Mouse (Mus musculus): ENCODE measurements at regions not wholly inside any gene's neighbourhood (a gene's known extent, or its start where the extent isn't known, plus 50 kb on each side); places are given as distances from the start of the nearest gene placed in this dataset.

GRCm38 (mm10) chr3:52158788-52159260 lies 53.9 kb upstream of the Maml3 start:
- Histone ChIP-seq H3K27ac (ENCODE audit: low read depth, low read length) (no peak overlapping the region), H3K9me3 (replicated peaks; ENCODE audit: control insufficient read depth, low read length) (0 out of 2 replicates have a peak, but pooled peaks cover 4% of the 10 kb centered on the region), H3K27me3 (replicated peaks; ENCODE audit: control insufficient read depth, insufficient read depth, low read length) (no peaks in the 10 kb centered on the region), H3K36me3 (ENCODE audit: control insufficient read depth, insufficient read depth, low read length) (no peaks in the 10 kb centered on the region), H3K4me3 (ENCODE audit: low read depth, low read length) (no peak overlapping the region), H3K9ac (ENCODE audit: low read length) (no peak overlapping the region), H3K4me1 (ENCODE audit: control insufficient read depth, insufficient read depth, low read length) (no peaks in the 10 kb centered on the region), H3K4me2 (ENCODE audit: low read length) (no peak overlapping the region)
- DNase-seq (ENCODE audit: low spot score) (no peak), ATAC-seq (no peak)
- 91% methylated on average over 3 of the region's 3 CpGs for WGBS

GRCm38 (mm10) chr3:52161688-52162087 lies 56.8 kb upstream of the Maml3 start:
- H3K27ac ChIP-seq (ENCODE audit: low read depth, low read length): no peak overlapping the region
- H3K9me3 ChIP-seq (replicated peaks; ENCODE audit: control insufficient read depth, low read length): no peaks in the 10 kb centered on the region
- 75% methylated on average over 3 of the region's 3 CpGs for WGBS
- no peak overlapping the region for H3K4me2 ChIP-seq (ENCODE audit: low read length)
- DNase-seq (ENCODE audit: low spot score) (no peak), ATAC-seq (no peak)
- no peaks in the 10 kb centered on the region for H3K27me3 ChIP-seq (replicated peaks; ENCODE audit: control insufficient read depth, insufficient read depth, low read length)
- H3K4me3 ChIP-seq (ENCODE audit: low read depth, low read length): no peak overlapping the region
- no peaks in the 10 kb centered on the region for H3K4me1 ChIP-seq (ENCODE audit: control insufficient read depth, insufficient read depth, low read length)
- H3K36me3 ChIP-seq (ENCODE audit: control insufficient read depth, insufficient read depth, low read length): no peaks in the 10 kb centered on the region
- H3K9ac ChIP-seq (ENCODE audit: low read length): no peak overlapping the region

- WGBS: 83% methylated on average over 16 of the region's 16 CpGs
- no peaks in the 10 kb centered on the region for H3K36me3 ChIP-seq (ENCODE audit: control insufficient read depth, insufficient read depth, low read length)
- no peaks in the 10 kb centered on the region for H3K9me3 ChIP-seq (replicated peaks; ENCODE audit: control insufficient read depth, low read length)
- no peaks in the 10 kb centered on the region for H3K4me1 ChIP-seq (ENCODE audit: control insufficient read depth, insufficient read depth, low read length)
- H3K9ac ChIP-seq (ENCODE audit: low read length): no peak overlapping the region
- H3K27ac ChIP-seq (ENCODE audit: low read depth, low read length): no peak overlapping the region
- no peaks in the 10 kb centered on the region for H3K27me3 ChIP-seq (replicated peaks; ENCODE audit: control insufficient read depth, insufficient read depth, low read length)
- H3K4me2 ChIP-seq (ENCODE audit: low read length): no peak overlapping the region
- no peak overlapping the region for H3K4me3 ChIP-seq (ENCODE audit: low read depth, low read length)
- DNase-seq (ENCODE audit: low spot score) (no peak), ATAC-seq (no peak)
Observed at GRCm38 (mm10) chr3:52163990-52164389, 59.1 kb upstream of the Maml3 start.

GRCm38 (mm10) chr3:52167420-52167819 lies 62.5 kb upstream of the Maml3 start:
- Histone ChIP-seq H3K9ac (ENCODE audit: low read length) (no peak overlapping the region), H3K9me3 (replicated peaks; ENCODE audit: control insufficient read depth, low read length) (no peaks in the 10 kb centered on the region), H3K4me1 (ENCODE audit: control insufficient read depth, insufficient read depth, low read length) (no peaks in the 10 kb centered on the region), H3K4me3 (ENCODE audit: low read depth, low read length) (no peak overlapping the region), H3K27me3 (replicated peaks; ENCODE audit: control insufficient read depth, insufficient read depth, low read length) (no peaks in the 10 kb centered on the region), H3K36me3 (ENCODE audit: control insufficient read depth, insufficient read depth, low read length) (no peaks in the 10 kb centered on the region), H3K27ac (ENCODE audit: low read depth, low read length) (no peak overlapping the region), H3K4me2 (ENCODE audit: low read length) (no peak overlapping the region)
- WGBS: 97% methylated on average over 7 of the region's 7 CpGs
- DNase-seq (ENCODE audit: low spot score) (no peak), ATAC-seq (no peak)

- H3K4me2 ChIP-seq (ENCODE audit: low read length): no peak overlapping the region
- H3K27ac ChIP-seq (ENCODE audit: low read depth, low read length): no peak overlapping the region
- H3K27me3 ChIP-seq (replicated peaks; ENCODE audit: control insufficient read depth, insufficient read depth, low read length): no peaks in the 10 kb centered on the region
- H3K4me1 ChIP-seq (ENCODE audit: control insufficient read depth, insufficient read depth, low read length): no peaks in the 10 kb centered on the region
- ATAC-seq (no peak), DNase-seq (ENCODE audit: low spot score) (no peak)
- H3K4me3 ChIP-seq (ENCODE audit: low read depth, low read length): no peak overlapping the region
- H3K36me3 ChIP-seq (ENCODE audit: control insufficient read depth, insufficient read depth, low read length): no peaks in the 10 kb centered on the region
- H3K9ac ChIP-seq (ENCODE audit: low read length): no peak overlapping the region
- 93% methylated on average over 7 of the region's 7 CpGs for WGBS
- H3K9me3 ChIP-seq (replicated peaks; ENCODE audit: control insufficient read depth, low read length): no peaks in the 10 kb centered on the region
Observed at GRCm38 (mm10) chr3:52170847-52171246, 66.0 kb upstream of the Maml3 start.

GRCm38 (mm10) chr3:52171303-52171702 lies 66.4 kb upstream of the Maml3 start:
- H3K27me3 ChIP-seq (replicated peaks; ENCODE audit: control insufficient read depth, insufficient read depth, low read length): no peaks in the 10 kb centered on the region
- H3K27ac ChIP-seq (ENCODE audit: low read depth, low read length): no peak overlapping the region
- WGBS: 95% methylated on average over 5 of the region's 5 CpGs
- no peak overlapping the region for H3K9ac ChIP-seq (ENCODE audit: low read length)
- no peak for ATAC-seq
- no peak for DNase-seq (ENCODE audit: low spot score)
- no peaks in the 10 kb centered on the region for H3K36me3 ChIP-seq (ENCODE audit: control insufficient read depth, insufficient read depth, low read length)
- H3K9me3 ChIP-seq (replicated peaks; ENCODE audit: control insufficient read depth, low read length): no peaks in the 10 kb centered on the region
- H3K4me2 ChIP-seq (ENCODE audit: low read length): no peak overlapping the region
- H3K4me1 ChIP-seq (ENCODE audit: control insufficient read depth, insufficient read depth, low read length): no peaks in the 10 kb centered on the region
- H3K4me3 ChIP-seq (ENCODE audit: low read depth, low read length): no peak overlapping the region

- ATAC-seq (no peak), DNase-seq (ENCODE audit: low spot score) (no peak)
- Histone ChIP-seq H3K4me3 (ENCODE audit: low read depth, low read length) (no peak overlapping the region), H3K4me2 (ENCODE audit: low read length) (no peak overlapping the region), H3K9ac (ENCODE audit: low read length) (no peak overlapping the region), H3K9me3 (replicated peaks; ENCODE audit: control insufficient read depth, low read length) (no peaks in the 10 kb centered on the region), H3K4me1 (ENCODE audit: control insufficient read depth, insufficient read depth, low read length) (peaks cover under 1% of the 10 kb centered on the region), H3K27me3 (replicated peaks; ENCODE audit: control insufficient read depth, insufficient read depth, low read length) (no peaks in the 10 kb centered on the region), H3K27ac (ENCODE audit: low read depth, low read length) (no peak overlapping the region), H3K36me3 (ENCODE audit: control insufficient read depth, insufficient read depth, low read length) (no peaks in the 10 kb centered on the region)
- WGBS: 90% methylated on average over 1 of the region's 1 CpGs
Observed at GRCm38 (mm10) chr3:52173490-52173889, 68.6 kb upstream of the Maml3 start.

GRCm38 (mm10) chr3:52176108-52176507 lies 71.2 kb upstream of the Maml3 start:
- no peak overlapping the region for H3K4me2 ChIP-seq (ENCODE audit: low read length)
- ATAC-seq (no peak), DNase-seq (ENCODE audit: low spot score) (no peak)
- H3K27me3 ChIP-seq (replicated peaks; ENCODE audit: control insufficient read depth, insufficient read depth, low read length): no peaks in the 10 kb centered on the region
- no peak overlapping the region for H3K27ac ChIP-seq (ENCODE audit: low read depth, low read length)
- 56% methylated on average over 8 of the region's 8 CpGs for WGBS
- H3K9ac ChIP-seq (ENCODE audit: low read length): no peak overlapping the region
- no peak overlapping the region for H3K4me3 ChIP-seq (ENCODE audit: low read depth, low read length)
- no peaks in the 10 kb centered on the region for H3K9me3 ChIP-seq (replicated peaks; ENCODE audit: control insufficient read depth, low read length)
- H3K4me1 ChIP-seq (ENCODE audit: control insufficient read depth, insufficient read depth, low read length): peaks cover 25% of the 10 kb centered on the region
- H3K36me3 ChIP-seq (ENCODE audit: control insufficient read depth, insufficient read depth, low read length): no peaks in the 10 kb centered on the region

- Histone ChIP-seq H3K9me3 (replicated peaks; ENCODE audit: control insufficient read depth, low read length) (no peaks in the 10 kb centered on the region), H3K4me2 (ENCODE audit: low read length) (peak overlapping the region; percentile 45), H3K36me3 (ENCODE audit: control insufficient read depth, insufficient read depth, low read length) (no peaks in the 10 kb centered on the region), H3K27me3 (replicated peaks; ENCODE audit: control insufficient read depth, insufficient read depth, low read length) (no peaks in the 10 kb centered on the region), H3K4me1 (ENCODE audit: control insufficient read depth, insufficient read depth, low read length) (peaks cover 26% of the 10 kb centered on the region), H3K9ac (ENCODE audit: low read length) (peak overlapping the region; percentile 56), H3K4me3 (ENCODE audit: low read depth, low read length) (no peak overlapping the region), H3K27ac (ENCODE audit: low read depth, low read length) (peak overlapping the region; percentile 94)
- WGBS: 70% methylated on average over 9 of the region's 9 CpGs
- no peak for DNase-seq (ENCODE audit: low spot score)
- ATAC-seq: no peak
Observed at GRCm38 (mm10) chr3:52178851-52179250, 74.0 kb upstream of the Maml3 start.
